Mouse (Mus musculus) left cerebral cortex, adult 11 months (tissue): Measurements from ENCODE around the gene Il1a.
A peak's percentile ranks its signal among the peaks of the same experiment; 100 is the strongest.

ENCODE experiments used
- DNase-seq: peaks from one replicate; pipeline ENCODE4 v3.0.0; 2022; ENCODE audit warnings: low spot score

The Il1a gene

GRCm38 (mm10) chr2:129309836-129310235, at the start of gene Il1a:
Il1a (minus strand) TSS chr2:129309972.
- no peak for DNase-seq

GRCm38 (mm10) chr2:129338138-129338621, 28.4 kb upstream of the Il1a start:
- no peak for DNase-seq

DNA sequence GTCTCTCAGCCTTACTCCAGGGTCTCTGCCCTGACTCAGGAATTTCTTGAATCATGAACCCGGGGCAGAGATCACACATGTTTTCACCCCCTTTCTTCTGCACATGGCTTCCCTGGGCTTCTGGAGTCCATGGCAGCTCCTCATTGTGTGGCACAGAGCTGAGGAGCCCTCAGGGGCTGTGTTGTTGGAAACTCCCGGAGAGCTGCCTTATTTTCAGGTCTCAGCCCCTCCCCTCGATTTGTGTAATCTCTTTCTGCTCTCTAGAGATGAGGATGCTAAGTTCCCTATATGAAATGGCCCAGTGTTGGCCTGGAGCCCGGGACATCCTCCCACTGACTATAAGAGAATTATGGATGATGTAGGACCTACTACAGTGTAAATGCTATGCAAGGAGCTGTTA, 23.7 kb upstream of the Il1a start:
- DNase-seq = no peak

DNA sequence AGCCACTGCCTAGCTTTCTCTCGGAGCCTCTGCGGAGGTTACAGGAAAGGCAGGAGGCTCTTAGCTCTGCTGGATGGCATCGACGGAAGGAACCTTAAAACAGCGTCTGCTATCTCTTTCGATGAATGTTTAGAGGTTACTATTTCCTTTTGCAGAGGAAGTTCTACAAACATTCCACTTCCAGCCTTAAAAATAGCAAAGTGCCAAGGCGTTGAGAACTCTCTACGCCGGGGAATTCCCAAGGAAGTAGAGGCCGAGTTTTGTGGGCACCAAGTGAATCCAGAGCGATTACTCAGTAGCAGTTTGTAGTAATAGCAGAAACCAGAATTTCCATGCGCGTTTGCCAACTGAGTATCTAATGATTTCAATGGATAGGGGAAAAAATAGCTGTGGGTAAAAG, 20.8 kb upstream of the Il1a start:
- DNase-seq = no peak

DNA sequence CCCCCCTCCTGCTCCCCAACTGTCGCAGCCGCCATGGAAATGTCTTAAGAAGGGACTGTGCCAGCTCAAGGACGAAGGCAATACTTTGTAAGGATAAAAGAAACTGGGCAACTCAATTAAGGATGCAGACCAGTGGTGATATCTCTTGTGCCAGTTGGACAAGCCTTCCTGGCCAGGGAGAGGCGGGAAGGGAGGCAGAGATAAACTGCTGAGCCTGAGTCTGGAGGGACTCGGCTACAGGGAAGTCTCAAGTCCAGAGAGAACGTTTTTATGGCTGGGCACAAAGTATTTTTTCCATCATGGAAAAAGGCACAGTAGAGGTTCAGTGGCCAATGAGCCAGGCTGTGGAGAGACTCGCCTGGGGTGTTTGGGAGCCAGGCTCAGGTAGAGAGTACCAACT, 20.3 kb upstream of the Il1a start:
- no peak for DNase-seq

- no peak for DNase-seq
Observed at GRCm38 (mm10) chr2:129328238-129328637, 18.5 kb upstream of the Il1a start.

DNA sequence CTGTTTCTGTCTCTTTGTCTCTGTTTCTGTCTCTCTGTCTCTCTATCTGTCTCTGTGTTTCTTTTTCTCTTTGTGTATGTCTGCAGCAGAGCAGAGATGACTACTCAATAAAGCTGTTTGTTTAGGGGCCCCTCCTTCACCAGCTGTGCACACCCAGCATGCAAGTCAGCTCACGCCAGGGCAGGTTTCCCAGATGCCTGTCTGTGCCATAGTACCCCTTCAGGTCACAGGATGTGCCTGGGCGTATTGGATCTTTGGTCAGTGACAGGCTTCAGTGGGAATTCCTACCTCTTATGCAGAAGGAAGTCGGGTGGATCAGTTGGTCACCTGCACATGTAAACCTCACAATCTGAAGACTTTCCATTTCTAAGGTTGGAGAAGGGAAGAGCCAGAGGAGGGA, 14.4 kb upstream of the Il1a start:
- DNase-seq = no peak

DNA sequence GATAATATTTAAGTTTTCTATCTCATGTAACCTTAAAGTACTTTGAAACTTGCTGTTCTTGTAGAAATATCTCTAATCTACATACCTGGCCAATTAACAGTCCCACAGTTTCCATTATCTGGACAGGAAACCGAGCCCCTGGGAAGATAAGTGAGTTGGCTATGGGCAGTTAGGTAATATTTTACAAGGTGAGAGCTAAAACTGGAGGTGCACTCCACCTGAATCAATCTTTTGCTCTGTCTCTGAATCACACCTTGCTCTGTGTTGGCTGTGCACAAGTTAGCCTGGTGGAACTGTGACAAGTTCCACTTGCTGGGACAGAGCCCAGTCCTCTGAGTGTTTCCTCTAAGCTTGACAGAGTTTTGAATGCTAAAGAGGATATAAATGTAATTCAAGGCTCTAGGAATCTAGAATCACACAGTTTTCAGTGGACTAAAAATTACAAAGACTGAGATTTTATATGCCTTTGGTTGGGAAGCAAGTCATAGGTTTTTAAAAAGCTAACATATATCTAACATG, 12.4 kb upstream of the Il1a start:
- no peak for DNase-seq

- DNase-seq = no peak
Observed at GRCm38 (mm10) chr2:129320033-129320605, 10.3 kb upstream of the Il1a start.

DNA sequence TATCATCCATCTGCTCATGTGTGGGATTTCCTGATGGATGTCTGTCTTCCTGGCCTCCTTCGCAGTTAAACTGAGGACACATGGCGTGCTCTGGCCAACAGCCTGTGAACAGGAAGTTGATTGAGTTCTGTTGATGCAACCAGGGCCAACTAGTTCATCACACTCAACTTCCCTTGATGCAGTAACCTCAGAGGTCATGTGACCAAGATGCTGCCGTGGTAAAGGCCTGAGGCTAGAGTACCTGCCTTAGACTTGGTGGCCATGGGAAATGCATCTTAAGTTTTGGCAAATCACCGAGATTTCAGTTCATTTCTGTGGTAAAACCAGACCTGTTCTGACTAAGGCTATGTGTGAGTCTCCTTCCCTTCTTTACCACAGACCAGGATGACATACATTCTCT, 6.1 kb upstream of the Il1a start:
- DNase-seq = no peak

DNA sequence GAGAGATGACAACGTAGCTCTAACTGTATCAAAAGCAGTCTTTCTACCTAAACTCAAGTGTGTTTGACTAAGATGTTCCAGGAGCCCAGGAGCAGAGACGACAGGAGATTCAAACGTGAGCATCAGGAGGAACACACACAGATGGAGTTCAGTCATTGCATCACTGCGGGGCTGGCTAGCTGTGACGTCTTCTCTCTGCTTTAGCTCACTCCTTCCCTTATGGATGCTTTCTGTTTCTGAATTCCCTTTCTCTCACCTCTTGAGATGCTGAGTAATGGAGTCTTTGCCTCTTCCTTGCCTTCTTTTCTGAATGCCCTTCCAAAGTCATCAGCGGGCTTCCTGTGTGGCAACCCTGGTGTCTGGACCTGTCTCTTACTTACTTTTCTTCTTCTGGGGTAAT, 5.1 kb upstream of the Il1a start:
- DNase-seq = no peak

GRCm38 (mm10) chr2:129313934-129314333, 4.2 kb upstream of the Il1a start:
- DNase-seq = no peak

DNA sequence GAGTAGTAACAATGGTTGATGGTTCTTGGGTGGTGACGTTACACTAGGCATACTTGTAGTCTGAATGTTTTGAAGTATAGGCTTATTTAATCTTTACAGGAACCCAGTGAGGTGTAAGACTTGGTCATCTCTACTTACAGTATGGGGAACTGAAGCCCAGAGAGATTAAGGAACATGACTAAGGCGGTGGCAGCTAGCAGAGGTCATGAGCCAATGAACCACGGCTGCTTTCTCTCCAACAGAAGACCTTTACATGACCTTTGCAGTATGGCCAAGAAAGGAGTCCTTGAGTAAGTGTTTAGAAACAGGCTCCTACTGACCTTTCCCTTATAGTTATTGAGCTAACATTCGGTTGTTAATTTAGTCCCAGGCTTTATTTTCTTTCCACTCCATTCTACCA, 3.8 kb downstream of the Il1a start:
- DNase-seq = no peak

GRCm38 (mm10) chr2:129297589-129297982, 12.2 kb downstream of the Il1a start:
- no peak for DNase-seq

- DNase-seq = peak; percentile 95
Observed at GRCm38 (mm10) chr2:129296671-129297588, 12.8 kb downstream of the Il1a start, which contains the start of gene Ckap2l. Ckap2l (minus strand) TSS chr2:129297212.

DNA sequence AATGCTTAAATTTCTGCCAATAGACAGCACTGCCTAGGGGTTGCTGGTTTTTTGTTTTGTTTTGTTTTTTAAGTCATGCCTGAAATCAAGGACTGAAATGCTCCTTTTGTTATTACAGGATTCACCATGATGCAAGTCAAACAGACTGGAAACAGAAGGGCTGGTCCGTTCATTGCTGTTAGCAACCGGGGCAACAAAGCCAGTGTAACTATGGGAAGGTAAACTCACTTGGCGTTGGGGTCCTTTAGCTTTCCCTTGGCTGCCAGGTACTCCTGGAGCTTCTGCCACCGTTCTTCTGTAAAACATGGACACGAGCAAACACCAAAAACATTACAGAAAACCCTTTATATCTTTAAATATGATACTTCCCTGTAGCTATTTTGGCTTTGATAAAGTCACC, 13.7 kb downstream of the Il1a start:
- DNase-seq = no peak

DNA sequence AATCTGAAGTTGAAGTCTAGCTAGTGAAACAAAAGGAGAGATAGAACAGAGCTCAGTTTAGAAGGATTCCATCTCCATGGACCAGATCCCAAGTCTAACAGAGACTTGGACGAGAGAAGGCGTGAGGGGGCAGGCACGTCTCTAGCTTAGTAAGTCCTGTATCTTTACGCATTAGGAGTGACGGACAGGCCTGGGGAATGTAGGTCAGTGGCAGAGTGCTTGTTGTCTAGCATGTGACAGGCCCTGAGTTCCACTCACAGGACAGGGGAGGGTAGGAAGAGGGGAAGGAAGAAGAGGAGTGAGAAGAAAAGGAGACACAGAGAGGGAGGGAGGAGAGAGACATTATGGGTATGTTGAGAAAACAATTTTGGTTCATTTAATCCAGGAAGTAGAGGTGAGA, 14.7 kb downstream of the Il1a start:
- no peak for DNase-seq

- DNase-seq = no peak
Observed at GRCm38 (mm10) chr2:129273823-129274222, 35.9 kb downstream of the Il1a start.

- DNase-seq = no peak
Observed at GRCm38 (mm10) chr2:129270621-129271020, 39.2 kb downstream of the Il1a start.

DNA sequence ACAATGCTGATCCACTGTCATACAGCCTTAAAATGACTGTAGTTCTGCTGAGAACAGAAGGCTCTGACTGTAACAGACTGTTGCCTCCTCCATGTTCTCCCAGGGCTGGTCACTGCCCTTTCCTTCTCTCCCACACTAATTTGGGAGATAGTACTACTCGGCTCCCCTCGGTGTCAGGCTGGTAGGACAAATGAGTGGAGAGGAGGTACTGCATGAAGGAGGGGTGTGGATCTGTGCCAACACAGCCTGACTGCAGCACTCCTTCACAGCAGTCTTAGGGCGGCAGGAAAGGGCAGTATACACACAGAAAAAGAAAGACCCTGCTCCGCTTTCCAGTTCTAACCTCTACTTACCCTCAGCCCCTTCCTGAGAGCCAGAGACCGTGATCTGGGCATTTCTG, 39.8 kb downstream of the Il1a start:
- no peak for DNase-seq

- DNase-seq = no peak
Observed at GRCm38 (mm10) chr2:129269161-129269643, 40.6 kb downstream of the Il1a start.

DNA sequence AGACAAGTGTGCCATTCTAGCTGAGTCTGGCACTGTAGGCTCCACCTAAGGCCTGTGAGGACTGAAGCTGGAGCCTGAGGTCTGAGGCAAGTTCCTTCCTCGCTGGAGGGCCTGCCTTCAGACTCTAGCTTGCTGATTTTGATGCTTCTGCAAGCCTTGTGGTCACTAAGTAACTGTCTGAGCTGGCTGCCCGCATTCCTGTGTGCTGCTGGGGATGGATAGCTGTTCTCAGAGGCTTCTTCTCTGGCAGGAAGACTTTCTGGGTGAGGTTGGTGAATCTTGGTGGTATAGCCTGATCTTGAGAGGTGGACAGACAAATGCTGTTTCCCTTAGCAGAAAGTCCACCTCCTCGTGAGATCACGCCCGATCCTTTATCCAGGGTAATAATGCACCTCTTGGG, 42.0 kb downstream of the Il1a start:
- no peak for DNase-seq

GRCm38 (mm10) chr2:129265316-129265715, 44.5 kb downstream of the Il1a start:
- no peak for DNase-seq
